Mouse (Mus musculus): ENCODE results near the gene Sept12.
A peak's percentile ranks its signal among the peaks of the same experiment; 100 is the strongest.

Sept12 gene

DNA sequence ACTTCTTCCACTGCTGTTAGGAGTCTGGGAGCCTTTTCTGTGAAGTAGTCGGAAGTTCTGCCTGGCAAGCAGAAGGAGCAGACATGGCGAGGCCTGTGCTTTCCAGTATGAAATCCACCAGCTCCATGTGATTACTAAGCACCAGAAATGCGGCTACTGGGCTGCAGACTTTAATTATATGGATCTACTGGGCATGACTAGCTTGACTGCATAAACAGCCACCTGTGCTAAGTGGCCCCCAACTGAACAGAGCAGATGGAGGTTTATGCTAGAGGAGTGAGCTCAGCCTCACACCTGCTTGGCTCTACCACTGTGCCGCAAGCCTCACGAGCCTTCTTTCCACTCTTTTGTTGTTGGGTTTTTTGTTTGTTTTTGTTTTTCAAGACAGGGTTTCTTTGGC is 23.1 kb downstream of the Sept12 start:
- DNase-seq (ENCODE audit: low spot score) = no peak

DNA sequence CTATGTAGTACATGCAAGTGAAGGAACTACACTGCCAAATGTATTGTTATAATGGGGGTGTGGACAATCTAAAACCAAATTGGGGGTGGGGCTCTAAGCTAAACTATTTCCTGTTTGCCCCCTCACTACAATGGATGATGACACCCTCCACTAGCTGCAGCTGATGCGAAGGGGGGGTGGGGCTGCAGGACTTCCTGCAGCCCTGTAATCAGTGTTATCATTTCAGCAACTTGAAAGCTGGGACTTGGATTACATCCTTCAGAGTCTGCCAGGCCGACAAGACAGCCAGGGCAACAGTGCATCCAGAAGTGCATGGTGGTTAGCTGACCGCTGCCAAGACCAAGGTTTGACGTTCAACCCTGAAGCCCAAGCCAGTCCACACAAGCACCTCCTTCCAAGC is 26.0 kb downstream of the Sept12 start:
- peak; percentile 66 for DNase-seq (ENCODE audit: low spot score)

DNA sequence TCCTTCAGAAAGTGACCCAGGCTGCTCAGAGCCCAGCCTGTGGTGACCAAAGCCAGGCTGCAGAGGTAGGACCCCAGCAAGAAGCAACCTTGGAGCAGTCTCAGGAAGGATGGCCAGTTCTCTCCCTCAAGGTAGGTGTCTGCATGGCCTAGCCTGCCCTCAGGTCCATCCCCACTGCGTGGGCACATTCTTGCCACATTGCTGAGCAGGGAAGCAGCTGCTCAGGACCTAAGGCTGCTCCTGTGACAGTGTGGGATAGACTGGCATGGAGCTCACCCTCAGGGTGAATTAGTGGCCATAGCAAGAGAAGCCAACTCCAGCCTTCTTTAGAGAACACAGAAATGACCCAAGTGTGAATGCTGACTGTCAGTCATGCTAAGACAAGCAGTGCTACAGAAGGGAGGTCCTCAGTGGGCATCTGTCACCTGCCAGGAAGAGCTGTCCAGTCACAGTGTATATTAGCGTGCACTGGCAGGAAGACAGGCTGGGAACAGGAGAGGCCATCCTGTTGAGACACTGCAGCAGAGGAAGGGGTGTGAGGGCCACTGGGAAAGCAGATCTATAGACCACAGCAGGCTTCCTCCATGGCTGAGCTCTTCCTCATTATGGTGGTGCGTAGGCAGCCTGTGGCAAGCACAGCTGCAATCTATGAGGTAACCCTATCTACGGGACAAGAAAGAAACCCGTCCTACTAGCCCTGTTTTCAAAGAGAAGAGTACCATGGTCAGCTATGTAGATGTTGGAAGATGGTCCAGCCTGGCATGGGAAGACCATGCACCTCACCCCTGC is 28.4 kb downstream of the Sept12 start:
- DNase-seq (ENCODE audit: low spot score) = peak; percentile 57

DNA sequence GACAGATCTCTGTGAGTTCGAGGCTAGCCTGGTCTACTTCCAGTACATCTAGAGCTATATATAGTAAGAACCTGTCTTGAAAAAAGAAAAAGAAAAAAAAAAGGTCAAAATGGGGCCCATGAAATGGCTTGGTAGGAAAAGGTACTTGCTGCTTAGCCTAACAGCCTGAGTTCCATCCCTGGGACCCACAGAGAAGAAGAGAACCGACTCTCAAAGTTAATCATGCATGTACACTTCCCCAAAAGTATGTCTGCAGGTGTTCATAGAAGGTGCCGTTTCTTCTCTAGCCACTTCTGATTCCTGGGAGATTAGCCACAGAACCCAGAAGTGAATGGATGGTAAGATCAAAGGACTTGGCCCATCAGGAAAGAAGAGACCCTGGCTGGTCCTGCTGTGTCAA is 29.2 kb downstream of the Sept12 start:
- no peak for DNase-seq (ENCODE audit: low spot score)

DNA sequence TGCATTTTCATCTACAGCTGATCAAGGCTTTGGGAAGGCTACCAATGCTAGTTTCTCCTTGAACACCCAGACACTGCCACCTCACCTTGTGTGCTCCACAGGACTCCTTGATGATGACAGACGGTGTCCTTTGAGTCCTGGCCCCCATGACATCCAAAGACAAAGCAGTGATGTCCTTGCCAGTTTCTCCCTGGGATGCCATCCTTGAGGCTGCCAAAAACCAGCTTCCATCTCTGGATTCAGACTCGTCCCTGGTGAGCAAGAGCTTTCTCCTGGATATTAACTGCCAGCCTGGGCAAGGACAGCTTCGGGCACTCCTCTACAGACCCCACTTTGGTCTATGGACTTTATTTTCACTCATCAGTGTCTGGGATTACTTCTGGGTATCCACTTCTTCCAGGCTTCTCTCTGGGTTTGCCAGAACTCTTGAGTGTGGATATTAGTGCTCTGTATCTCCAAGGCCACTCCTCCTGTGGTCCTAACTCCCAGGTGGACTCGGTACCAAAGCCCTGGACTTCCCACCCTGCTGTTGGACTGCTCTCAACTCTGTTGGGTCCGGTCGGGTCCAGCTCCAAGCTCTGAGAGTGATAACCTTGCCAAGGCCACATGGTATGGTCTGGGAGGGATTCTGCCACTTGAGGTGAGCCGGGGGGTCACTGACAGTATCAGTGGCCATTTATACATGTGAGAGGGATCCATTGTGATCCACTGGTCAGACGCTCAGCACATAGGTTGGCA is 32.1 kb downstream of the Sept12 start:
- no peak for DNase-seq (ENCODE audit: low spot score)

DNA sequence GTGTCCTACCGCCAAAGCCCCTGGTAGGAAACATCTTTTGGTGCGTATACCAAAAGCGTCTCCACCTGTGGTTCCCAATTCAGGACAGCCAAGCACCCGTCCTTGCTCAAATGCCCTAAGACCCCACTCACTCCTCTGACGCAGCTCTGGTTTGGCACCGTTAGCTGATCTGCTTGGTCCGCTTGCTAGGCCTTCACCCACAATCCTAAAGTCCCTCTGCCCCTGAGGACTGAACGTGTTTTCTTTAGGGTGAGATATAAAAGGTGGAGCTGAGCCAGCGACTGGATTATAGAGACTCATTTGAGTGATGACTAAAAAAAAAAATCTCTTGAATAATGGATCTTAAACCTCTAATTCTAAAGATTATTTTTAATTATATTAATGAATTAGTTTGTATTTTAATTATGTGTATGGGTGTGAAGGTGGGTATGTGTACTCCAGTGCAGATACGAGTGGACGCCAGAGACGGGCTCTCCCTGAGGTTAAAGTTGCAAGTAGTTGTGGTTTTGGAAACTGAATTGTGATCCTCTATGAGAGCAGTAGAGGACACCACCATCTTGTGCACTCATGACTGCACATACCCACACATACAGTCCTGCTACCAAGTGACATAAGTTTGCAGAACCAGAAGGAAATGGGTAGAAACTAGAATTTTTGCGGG is 32.8 kb downstream of the Sept12 start:
- no peak for DNase-seq (ENCODE audit: low spot score)

DNA sequence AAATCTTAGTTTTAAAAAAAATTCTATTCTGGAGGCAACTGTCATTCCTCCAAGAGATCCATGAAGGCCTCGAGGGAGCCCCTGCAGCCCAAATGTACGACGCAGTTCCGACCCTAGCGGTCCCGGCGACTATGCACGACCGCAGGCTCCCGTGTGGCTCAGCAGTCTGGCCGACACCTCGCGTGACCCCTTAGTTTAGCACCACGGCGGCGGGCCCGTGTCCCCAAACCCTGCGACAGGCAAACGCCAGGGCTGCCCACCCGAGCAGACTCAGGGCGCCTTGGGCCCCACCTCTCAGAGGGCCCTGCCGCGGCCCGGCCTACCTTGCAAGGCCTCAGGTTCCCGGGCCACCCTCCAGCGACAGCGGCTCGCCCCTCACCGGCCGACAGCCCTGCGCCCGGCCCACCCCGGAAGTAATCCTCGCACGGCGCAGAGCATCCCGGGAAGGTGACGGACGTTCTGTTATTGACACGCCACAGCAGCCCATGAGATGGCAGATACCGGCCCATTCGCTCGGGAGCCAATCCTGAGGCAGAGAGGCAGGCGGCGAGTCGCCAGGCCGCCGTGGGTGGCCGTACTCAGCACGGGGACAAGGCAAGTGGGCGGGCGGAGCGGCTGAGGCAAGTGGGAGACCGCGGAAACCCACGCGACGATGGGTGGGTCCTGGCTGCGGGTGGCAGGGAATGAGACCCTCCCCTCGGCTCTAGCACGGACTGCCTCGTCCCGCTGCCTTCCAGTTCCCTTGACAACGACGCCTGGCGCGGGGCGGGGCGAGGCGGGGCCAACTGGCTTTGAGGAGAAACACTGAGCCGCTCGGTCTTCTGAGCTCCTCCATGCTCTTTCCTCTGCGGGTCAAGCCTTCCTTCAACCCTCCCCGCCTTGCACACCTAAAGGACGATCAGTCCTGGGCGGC is 33.6 kb downstream of the Sept12 start, which contains the start of gene Anks3:
TSS of gene Anks3 (minus strand) at position 409 of the 913 bp plus-strand sequence.
- peak; percentile 98 for DNase-seq (ENCODE audit: low spot score)

DNA sequence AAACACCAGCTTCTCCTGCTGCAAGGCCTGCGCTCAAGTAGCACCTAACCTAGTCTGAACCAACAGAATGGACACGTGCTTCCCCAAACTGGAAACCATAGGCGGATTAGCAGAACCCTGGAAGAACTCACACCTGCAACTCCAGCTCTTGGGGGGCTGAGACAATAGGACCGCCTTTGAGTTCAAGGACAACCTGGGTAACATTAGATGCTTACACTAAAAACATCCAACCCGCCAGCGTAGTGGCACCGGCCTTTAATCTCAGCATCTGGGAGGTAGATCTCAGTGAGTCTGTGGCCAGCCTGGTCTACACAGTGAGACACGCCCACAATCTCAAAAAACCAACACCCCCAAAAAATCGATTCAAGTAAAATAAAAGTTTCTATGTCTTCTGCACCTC is 34.3 kb downstream of the Sept12 start:
- no peak for DNase-seq (ENCODE audit: low spot score)

DNA sequence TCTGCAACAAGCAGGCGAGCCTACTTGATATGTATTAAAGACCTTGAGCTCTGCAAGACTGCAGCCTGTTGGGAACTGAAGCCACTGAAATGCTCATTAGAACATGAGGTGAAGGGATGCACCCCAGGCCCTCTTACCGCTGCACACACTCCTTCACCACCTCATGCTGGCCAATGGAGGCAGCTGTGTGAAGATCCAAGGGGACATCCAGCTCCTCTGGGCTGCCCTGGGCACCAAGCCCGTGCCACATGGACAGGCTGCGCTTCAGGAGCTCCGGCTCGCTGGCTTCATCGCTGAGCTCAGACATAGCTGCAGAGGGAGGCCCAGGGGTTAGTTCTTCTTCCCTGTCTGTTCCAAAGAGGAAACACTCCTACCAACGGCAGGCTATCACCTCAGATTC is 37.4 kb downstream of the Sept12 start:
- DNase-seq (ENCODE audit: low spot score) = no peak

DNA sequence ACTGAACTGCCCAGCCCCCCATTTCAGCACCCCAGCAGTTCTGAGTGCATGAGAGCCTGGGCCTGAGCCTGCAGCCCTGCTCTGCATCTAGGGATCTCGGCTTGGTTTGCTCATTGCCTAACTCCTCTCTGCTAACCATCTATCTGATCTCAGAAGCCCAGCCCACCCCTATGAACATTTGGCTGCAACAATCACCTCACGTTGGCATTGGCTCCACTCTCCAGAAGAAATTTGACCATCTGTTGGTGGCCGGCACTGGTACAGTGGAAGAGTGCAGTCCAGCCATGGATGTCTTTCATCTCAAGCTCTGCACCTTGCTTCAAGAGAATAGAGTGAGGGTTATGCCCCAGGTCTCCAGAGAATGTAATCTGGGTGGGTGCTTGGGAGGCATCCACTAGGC is 40.2 kb downstream of the Sept12 start:
- DNase-seq (ENCODE audit: low spot score) = no peak

DNA sequence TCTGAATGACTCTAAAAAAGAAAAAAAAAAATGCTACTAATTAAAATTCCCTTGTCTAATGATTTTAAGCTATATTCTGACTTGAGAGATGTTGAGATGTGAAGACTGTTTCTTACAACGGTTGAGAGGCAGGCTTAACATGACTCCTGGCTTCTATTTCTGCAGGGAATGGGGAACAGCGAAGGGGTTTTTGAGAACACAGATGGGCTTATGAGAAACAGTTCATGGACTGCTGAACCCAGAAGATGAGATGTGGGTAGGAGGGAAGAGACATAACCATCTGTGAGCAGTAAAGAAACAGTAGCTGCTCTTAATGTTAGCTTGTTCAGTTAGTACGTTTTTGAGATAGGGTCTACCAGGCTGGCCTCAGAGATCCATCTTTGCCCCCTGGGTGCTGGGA is 41.0 kb downstream of the Sept12 start:
- DNase-seq (ENCODE audit: low spot score) = no peak

DNA sequence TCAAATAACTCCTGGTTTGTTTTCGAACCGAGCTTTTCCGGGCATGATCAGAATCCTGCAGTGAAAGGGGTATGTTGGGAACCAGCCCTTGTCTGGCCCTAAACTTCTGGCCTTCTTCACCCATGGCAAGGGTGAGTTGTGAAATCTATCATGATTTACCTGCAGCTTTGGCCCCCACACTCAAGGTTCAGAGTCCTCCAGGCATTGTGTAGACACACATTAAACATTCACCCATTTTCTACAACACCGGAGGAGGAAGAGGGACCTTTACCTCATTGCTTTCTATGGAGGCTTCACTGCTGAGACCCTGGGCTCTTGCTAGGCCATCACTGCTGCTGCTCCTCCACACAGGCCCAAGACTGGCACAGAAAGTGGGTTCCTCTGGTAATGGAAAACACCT is 50.3 kb downstream of the Sept12 start:
- DNase-seq (ENCODE audit: low spot score) = no peak

DNA sequence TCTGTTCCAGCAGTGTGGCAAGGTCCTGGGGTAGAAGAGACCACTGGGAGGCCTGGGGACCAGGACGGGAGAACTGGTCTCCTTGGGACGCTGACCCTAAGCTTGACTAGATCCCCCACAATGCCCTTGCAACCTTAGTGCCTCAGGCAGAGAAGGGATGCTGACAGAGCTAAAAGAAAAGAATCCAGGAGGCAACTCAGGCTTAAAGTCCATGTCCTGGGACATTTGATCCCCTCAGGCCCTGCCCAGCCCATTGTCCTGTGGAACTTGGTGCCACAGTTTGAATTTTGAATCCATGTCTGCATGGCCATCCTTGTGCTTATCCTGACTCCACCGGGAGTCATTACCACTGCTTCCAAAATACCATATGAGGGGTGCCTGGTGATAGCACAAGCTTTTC is 51.5 kb downstream of the Sept12 start:
- DNase-seq (ENCODE audit: low spot score) = no peak

DNA sequence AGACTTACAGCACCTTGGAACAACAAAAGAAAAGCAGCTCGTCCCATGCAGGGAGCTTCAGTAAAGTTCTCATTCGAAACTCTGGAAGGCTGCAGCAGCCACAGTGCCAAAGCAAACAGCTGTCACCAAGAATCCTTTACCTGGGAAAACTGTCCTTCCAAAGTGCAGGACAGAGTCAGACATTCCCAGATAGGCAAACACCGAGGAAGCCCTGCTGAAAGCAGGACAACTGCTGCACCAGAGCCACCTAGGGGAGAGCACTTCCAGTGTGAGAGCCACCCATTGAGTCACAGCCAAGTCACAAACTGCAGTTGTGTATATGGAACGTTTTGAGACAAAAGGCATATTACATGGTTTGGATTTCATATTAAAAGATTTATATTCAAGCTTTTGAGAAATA is 52.2 kb downstream of the Sept12 start:
- DNase-seq (ENCODE audit: low spot score) = no peak

DNA sequence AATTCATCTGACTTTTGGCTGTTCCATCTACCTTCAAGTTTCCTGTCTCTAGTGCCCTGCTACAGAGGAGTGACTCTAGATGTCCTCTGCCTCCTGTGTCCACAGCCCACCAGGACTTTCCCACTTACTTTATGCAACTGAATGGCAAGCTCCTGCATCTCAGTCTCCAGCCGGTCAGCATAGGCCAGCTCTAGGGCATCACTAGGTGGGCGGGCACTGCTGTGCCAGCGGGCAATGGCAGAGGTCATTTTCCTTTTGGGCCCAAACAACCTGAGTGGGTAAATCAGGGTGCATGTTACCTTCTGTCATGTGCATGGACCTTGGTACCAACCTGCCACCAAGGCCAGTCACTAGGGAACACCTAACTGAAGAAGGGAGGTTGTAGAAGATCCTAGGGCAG is 54.2 kb downstream of the Sept12 start:
- DNase-seq (ENCODE audit: low spot score) = no peak

DNA sequence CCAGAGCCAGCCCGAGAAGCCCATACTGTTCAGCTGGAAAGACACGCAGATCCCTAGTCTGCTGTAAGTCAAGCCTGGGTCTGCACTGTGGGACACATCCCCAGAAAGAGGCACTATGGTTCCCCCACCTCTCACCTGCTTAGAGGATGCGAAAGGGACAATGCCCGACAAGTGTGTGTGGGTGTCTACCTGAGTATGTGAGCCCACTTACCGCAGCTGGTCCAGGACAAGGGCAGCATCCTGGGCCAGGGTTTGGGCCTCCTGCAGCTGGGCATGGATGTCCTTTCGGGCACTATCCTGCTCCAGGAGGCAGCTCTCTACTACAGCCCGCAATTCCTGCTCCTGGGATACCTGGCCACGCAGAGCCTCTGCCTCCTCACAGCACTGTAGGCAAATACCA is 54.8 kb downstream of the Sept12 start:
- DNase-seq (ENCODE audit: low spot score) = no peak

DNA sequence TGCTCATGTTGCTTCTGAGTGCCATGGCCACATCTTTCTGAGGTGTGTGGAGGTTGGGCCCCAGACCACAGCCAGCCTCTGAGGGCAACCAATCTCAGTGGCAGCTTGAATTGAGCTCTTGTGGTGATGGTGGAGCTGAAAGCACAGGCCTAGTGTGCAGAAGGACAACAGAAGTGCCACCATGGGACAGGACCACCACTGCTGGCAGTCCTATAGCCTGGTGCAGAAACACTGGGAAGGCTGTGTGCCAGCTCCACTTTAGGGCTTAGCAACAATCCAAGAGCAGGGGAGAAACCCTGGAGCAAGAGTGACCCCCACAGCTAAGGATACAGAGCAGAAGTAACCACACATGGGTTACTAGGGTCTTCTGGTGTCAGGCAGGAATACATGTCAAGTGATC is 56.6 kb downstream of the Sept12 start:
- DNase-seq (ENCODE audit: low spot score) = no peak

DNA sequence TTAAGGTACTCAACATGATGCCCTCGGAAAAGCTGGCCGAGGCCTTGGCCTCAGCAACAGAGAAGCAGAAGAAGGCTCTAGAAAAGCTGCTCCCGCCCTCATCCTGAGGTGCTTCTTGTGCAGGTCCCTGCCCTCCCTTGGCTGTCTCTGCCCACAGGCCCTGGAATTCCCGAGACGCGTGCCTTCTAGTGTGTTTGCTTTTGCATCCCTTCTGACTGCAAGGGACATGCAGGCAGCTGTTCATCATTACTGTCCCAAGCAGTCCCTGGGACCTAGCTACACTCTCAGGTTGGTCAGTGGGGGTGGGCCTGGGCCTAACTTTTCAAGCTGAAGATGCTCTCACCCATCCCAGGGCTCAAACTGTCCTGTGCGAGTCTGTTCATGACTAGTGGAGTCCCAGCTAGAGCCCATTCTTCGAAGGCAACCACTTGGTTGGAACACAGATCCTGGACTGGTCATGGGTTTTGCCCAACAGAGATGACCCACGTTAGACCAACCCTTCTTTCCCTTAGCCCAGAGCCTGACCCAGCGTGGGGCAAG is 57.3 kb downstream of the Sept12 start:
- peak; percentile 8 for DNase-seq (ENCODE audit: low spot score)

DNA sequence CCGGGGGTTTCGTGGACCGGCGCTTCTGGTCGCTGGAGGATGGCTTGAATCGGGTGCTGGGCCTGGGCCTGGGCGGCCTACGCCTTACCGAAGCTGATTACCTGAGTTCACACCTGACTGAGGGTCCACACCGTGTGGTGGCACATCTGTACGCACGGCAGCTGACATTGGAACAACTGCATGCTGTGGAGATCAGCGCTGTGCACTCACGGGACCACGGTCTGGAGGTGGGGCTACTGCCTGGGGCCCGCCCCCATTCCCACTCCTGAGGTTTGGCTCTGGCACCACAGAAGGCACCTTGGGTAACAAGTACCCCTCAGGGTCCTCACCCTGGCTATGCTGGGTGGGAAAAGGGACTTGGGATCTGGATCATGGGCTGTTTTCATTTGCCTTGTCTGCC is 58.2 kb downstream of the Sept12 start:
- DNase-seq (ENCODE audit: low spot score) = no peak

DNA sequence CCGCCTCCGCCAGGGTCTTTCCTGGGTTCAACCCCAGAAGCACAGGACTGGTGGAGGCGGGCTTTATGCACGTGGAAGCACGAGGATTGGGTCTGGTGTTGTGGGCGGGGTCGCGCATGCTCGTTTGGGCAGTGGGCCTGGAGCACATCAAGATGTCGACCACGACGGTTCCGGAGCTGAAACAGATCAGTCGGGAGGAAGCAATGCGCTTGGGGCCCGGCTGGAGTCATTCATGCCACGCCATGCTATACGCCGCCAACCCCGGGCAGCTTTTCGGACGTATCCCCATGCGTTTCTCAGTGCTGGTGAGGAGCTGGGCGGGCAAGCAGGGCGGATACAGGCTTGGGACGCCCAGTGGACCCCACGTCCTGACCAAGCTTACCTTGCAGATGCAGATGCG is 58.7 kb downstream of the Sept12 start:
- peak; percentile 96 for DNase-seq (ENCODE audit: low spot score)

DNA sequence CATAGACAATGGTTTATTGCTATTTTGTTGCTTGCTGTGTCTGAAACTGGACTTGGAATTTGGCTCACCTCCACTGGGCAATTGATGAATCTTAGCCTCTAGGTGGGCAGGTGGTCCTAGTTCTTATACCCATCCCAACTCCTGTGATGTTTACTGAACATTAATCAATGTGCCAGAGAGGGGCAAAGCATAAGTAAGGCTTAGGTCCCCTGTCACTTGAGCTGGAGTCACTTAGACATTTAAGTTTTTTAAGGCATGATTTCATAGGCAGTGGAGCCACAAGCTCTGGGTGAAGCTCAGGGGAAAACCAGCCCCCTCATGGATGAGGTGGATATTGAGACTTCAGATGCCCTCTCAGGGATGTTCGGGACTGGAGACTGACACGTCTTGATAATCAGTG is 59.2 kb downstream of the Sept12 start, which contains the start of gene Nudt16l1:
TSS of gene Nudt16l1 (plus strand) at position 301 of the 400 bp plus-strand sequence.
- no peak for DNase-seq (ENCODE audit: low spot score)

Data from lung, postnatal 25 days (tissue).